Mouse (Mus musculus) central nervous system, embryonic 18 days (tissue): ENCODE data around the gene Olfr555. TPM values are rescaled to one million over a fixed set of nuclear protein-coding genes. Genes with fewer than 3 reads are reported as not detected.

Experiments used
- polyA plus RNA-seq: library from polyadenylated mRNA; depleted of rRNA; stranded (reverse); fragments of >200 nt; gene quantifications from 2 replicates; pipeline ENCODE4 v1.2.3, GENCODE M21; 2012; rRNA removed

Gene Olfr555
- polyA plus RNA-seq, result not detected in 2 replicates

DNA sequence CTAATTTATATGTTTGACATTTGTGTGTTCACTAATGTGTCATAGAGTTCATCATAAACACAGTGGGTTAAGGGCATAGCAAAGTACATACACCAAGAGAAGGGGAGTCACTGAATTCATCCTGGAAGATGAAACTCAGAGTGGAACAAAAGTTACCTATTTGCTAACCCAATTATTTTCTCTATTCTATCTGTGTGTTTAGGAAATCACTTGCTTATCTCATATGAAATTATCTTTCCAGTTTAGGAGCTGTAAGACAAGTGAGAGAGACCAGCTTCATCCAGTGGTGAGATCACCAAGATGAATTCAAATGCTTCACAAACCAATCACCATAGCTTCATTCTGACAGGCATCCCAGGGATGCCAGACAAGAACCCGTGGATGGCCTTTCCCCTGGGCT lies at the start of gene Olfr555:
Gene Olfr555 (plus strand): TSS at position 301 of the 400 bp plus-strand sequence.

DNA sequence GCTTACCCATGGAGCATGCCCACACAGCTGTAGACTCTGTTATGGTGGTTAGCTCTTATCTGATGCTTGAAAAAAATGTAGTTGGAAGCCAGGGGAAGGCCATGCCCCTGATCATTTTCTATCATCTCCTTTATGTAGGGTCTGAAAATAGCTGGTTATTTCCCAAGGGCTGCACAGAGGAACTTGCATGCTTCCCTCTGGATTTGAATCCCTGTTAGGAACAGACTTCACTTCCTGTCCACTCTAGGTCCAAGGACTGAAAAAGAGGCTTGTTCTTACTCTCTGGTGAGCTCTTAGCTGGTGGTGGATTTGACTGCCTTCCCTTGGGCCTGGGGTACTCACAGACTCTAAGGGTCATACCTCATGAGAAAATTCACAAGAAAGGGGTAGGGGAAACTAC lies 40.5 kb upstream of the Olfr555 start, which contains the start of gene Olfr553:
Gene Olfr553 (minus strand): TSS at position 101 of the 400 bp plus-strand sequence.

DNA sequence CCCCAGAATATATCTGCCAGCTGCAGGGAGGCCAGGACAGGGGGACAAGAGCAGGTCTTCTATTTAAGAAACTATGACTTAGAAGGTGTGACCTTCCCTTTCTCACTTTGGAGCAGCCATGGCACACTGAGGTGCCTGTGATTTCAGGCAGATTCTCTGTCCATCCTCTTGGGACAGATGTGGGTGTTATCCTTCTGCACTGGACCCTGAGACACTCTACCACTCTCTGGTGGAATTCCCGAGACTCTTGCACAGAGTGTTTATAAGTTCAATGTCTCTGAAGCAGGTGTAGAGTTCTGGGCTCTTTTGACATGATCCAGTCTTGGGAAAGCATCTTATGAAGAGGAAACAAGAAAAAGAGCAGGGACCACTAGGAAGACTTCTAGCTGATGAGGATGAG lies 20.5 kb upstream of the Olfr555 start, which contains the start of gene Olfr554:
Gene Olfr554 (plus strand): TSS at position 301 of the 400 bp plus-strand sequence.

DNA sequence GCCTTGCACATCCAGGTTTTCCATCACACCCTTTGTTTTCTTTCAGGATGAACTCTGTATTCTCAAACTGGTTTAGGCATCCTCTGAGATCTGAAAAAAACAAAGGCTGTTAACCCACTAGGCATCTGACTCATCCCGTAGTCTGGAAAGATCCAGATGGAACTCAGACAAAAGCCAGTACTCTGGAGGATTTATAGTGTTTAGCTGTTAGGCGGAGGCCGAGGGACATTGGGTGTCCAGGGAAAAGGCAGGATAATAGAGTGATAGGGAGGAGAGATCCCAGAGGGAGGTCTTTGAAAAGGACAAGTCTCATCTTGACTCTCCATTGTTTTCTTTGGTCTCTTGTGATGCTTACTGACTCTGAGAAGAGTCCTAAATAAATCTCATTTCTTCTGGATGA lies 6.0 kb downstream of the Olfr555 start, which contains the start of gene Olfr556:
Gene Olfr556 (plus strand): TSS at position 301 of the 400 bp plus-strand sequence.

DNA sequence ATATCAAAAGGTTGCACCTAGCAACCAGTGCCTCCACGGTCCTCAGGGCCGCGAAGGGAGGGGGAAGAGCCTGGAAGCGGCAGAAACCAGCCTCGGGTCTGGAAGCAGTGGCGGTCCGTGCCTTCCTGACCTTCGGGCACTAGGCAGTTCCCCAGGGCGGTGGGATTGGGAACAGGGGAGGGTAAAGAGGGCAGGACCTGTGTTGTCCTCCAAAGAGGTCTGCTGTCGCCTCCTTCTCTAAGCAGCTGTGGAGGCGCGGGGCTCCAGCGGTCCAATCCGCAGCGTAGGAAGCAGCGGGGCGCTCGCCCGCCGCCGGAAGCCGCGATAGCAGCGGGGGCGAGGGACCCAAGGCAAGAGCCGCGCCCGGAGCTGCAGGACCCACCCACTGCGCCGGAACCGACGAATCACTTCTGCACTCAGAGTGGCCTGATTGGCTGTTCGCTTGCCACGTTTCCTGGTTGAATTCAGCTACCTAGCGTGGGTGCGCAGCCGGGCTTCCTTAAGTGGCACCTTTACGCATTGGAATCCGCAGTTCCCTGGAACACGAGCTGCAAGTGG lies 28.4 kb downstream of the Olfr555 start, which contains the start of gene Trim68:
Gene Trim68 (minus strand): TSS at position 384 of the 558 bp plus-strand sequence.

DNA sequence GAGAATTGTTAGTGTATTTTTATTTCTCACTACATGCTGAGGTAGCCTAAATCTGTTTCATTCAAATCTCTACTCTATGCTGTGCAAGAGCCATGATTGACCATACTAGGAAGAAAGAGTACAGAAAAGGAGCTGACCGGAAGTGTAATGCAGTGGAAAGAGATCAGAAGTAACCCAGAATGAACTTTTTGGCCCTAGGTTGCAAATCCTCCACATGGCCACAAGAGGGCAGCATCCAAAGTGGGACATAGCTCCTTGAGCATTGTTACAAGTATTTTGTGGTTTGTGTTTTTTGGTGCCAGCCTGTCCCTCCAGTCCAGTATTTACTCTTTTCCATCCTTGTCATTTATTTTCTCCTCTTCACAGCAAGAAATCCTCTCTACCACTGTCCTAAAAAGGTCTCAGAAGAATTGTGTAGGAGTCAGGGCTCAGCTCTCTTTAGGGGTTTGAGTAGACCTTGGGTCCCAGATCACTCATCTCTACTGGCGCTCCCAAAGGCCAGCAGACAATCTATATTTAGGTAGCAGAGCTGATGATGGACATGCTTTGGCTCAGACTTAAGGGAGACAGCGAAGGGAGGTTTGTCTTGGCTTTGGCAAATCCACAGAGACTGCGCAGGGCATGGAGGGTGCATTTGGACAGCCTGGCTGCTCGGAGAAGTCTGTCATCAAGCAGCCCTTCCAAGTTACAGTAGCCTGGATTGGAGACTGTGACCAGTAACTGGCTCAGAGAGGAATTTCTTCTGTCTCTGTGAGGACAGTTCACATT lies 36.9 kb downstream of the Olfr555 start, which contains the start of gene Olfr557:
Gene Olfr557 (plus strand): TSS at position 553 of the 768 bp plus-strand sequence.

DNA sequence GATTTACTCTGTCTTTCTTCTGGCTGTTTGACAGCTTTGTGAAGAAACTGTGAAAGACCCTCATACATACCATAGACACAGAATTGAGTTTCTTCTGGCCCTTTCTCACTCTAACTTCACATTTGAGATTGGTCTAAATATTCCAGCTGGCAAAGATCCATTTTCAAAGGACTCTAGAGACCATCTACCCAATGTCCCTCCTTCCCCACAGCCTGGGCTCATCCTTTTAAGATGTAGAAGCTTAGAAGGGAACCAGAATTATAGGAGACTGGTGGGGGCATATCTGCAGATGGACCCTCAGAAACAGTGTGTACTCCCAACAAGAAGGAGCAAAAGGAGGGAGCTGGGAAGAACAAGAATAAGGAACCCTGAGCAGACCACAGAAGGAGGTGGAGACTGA lies 43.3 kb downstream of the Olfr555 start, which contains the start of gene Olfr558:
Gene Olfr558 (plus strand): TSS at position 301 of the 400 bp plus-strand sequence.

Other genes starting within 250 kb of the Olfr555 start
- gene Rrm1, start 217.1 kb upstream of the Olfr555 start, polyA plus RNA-seq, result 26.3 and 30.2 TPM in 2 replicates
- gene Olfr543, start 177.1 kb upstream of the Olfr555 start, polyA plus RNA-seq, result not detected in 2 replicates
- not detected in 2 replicates for gene Olfr544, start 170.5 kb upstream of the Olfr555 start, polyA plus RNA-seq
- gene Olfr545, start 159.2 kb upstream of the Olfr555 start, polyA plus RNA-seq, result 0.05 TPM in 1 of 2 replicates, not detected in the other
- gene Olfr547, start 124.1 kb upstream of the Olfr555 start, polyA plus RNA-seq, result not detected in 2 replicates
- not detected in 2 replicates for gene Olfr548-ps1, start 117.9 kb upstream of the Olfr555 start, polyA plus RNA-seq
- gene Olfr549, start 109.0 kb upstream of the Olfr555 start, polyA plus RNA-seq, result not detected in 2 replicates
- 1.8 and 2.0 TPM in 2 replicates for gene Trim21, start 93.3 kb upstream of the Olfr555 start, polyA plus RNA-seq
- not detected in 2 replicates for gene Olfr550, start 87.4 kb upstream of the Olfr555 start, polyA plus RNA-seq
- gene Olfr551, start 66.9 kb upstream of the Olfr555 start, polyA plus RNA-seq, result not detected in 2 replicates
- not detected in 2 replicates for gene Olfr552, start 61.1 kb upstream of the Olfr555 start, polyA plus RNA-seq
- gene Olfr553, start 40.6 kb upstream of the Olfr555 start, polyA plus RNA-seq, result not detected in 2 replicates
- gene Olfr554, start 20.4 kb upstream of the Olfr555 start, polyA plus RNA-seq, result not detected in 2 replicates
- gene Olfr556, start 6.1 kb downstream of the Olfr555 start, polyA plus RNA-seq, result not detected in 2 replicates
- 13.5 and 14.2 TPM in 2 replicates for gene Trim68, start 28.5 kb downstream of the Olfr555 start, polyA plus RNA-seq
- not detected in 2 replicates for gene Olfr557, start 37.1 kb downstream of the Olfr555 start, polyA plus RNA-seq
- gene Olfr558, start 43.4 kb downstream of the Olfr555 start, polyA plus RNA-seq, result 0.05 and 0.15 TPM in 2 replicates
- not detected in 2 replicates for gene Olfr33, start 60.2 kb downstream of the Olfr555 start, polyA plus RNA-seq
- gene Olfr559, start 68.7 kb downstream of the Olfr555 start, polyA plus RNA-seq, result not detected in 2 replicates
- not detected in 2 replicates for gene Olfr560, start 100.5 kb downstream of the Olfr555 start, polyA plus RNA-seq
- 0.13 and 0.17 TPM in 2 replicates for gene Olfr78, start 100.6 kb downstream of the Olfr555 start, polyA plus RNA-seq
- not detected in 2 replicates for gene Olfr561, start 112.4 kb downstream of the Olfr555 start, polyA plus RNA-seq
- gene Olfr564, start 144.7 kb downstream of the Olfr555 start, polyA plus RNA-seq, result not detected in 2 replicates
- gene Olfr566, start 199.9 kb downstream of the Olfr555 start, polyA plus RNA-seq, result not detected in 2 replicates
- not detected in 2 replicates for gene Olfr568, start 218.3 kb downstream of the Olfr555 start, polyA plus RNA-seq
- not detected in 2 replicates for gene Olfr569, start 232.1 kb downstream of the Olfr555 start, polyA plus RNA-seq
- gene Olfr570, start 235.8 kb downstream of the Olfr555 start, polyA plus RNA-seq, result 0.05 TPM in 1 of 2 replicates, not detected in the other